Mouse (Mus musculus): ENCODE measurements at regions not wholly inside any gene's neighbourhood (a gene's known extent, or its start where the extent isn't known, plus 50 kb on each side); places are given as distances from the start of the nearest gene placed in this dataset.

DNA sequence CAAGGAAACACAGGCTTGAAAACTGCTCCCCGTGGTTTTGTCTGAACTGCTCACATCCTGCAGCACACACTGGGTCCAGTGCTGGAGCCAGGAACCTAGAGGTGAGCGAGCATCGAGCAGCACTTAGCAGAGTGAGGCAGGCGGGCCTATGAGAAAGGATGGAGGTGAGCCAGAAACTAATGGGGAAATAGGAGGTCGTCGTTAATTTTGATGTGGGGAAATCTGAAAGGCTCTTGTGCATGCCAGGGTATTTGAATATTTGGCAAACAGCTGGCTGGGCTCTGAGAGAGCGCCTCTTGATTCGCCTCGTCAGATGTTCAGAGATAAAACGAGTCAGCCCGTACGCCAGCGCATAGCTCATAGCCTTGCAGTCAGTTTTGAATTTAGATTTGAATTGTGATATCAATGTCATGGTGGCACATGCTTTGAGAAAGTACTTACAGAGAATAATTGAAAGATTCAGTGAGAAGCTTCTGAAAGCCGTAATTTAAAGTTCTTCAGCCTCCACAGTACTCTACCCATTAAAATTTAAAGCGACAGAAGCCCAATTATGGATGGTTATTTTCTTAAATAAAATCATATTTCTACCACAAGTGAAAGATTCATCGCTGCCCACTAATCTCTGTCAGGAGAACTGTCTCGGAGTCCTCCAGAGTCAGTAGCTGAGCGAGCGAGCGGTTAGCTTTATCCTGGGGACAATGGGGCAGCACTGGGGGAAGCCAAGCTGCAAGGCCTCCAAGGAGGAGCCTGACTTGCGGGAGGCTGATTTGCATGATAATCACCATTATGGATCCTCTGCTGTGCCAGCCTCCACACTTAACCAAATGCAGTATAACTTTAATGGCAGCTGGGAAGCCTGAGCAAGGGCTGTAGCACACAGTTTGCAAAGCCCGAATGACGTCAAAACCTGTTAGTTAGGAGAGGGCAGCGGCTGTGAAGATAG, 227.9 kb upstream of the Nr2f1 start:
- Histone ChIP-seq H3K36me3 (ENCODE audit: control insufficient read depth, insufficient read depth) (no peaks in the 10 kb centered on the region), H3K9me3 (ENCODE audit: control insufficient read depth) (no peaks in the 10 kb centered on the region), H3K4me2 (replicated peaks; ENCODE audit: low read depth) (peak overlapping the region; percentile 48), H3K27me3 (replicated peaks; ENCODE audit: control insufficient read depth, insufficient read depth, low read length) (no peaks in the 10 kb centered on the region), H3K4me1 (replicated peaks; ENCODE audit: control insufficient read depth, insufficient read depth, low read length) (no peaks in the 10 kb centered on the region), H3K27ac (ENCODE audit: low read depth, low read length) (no peak overlapping the region), H3K9ac (ENCODE audit: low read depth, low read length) (no peak overlapping the region; the same call in 1 of the 2 replicates), H3K4me3 (ENCODE audit: low read depth, low read length) (no peak overlapping the region)
- TF ChIP-seq CTCF (IDR thresholded peaks at IDR 0.05; ENCODE audit: low read depth) = no peak
- no peak for ATAC-seq
- WGBS = 28% methylated on average over 24 of the region's 24 CpGs

DNA sequence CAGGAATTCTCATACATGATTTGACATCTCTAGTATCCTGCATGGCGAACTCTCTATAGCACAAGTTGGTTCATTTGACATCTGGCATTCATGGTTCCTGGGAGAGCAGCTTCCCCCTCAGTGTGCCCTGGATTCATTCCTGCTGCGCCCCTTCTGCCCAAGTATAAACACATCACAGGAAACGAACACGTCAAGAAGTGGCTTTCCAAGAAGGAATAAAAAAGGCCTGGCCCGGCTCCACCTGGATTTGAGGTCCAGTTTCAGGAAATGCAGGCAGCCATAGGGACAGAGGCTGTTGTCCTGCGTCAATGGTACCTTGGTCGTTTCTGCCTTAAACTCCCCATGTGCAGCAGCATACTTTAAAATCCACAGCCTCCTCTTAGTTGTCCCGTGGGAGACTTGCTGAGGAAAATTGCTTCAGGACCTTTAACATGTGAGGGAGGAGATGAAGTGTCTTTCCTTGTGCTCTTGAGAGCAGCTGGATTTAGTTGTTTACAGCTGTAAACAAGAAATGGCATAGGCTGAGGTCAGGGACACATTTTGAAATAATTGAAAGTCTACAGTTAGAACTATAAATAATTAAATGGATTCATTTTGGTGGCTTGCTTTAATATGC, 226.9 kb upstream of the Nr2f1 start:
- Histone ChIP-seq H3K4me3 (ENCODE audit: low read depth, low read length) (no peak overlapping the region), H3K27ac (ENCODE audit: low read depth, low read length) (no peak overlapping the region), H3K9me3 (ENCODE audit: control insufficient read depth) (no peaks in the 10 kb centered on the region), H3K27me3 (replicated peaks; ENCODE audit: control insufficient read depth, insufficient read depth, low read length) (no peaks in the 10 kb centered on the region), H3K4me1 (replicated peaks; ENCODE audit: control insufficient read depth, insufficient read depth, low read length) (no peaks in the 10 kb centered on the region), H3K9ac (ENCODE audit: low read depth, low read length) (no peak overlapping the region), H3K4me2 (replicated peaks; ENCODE audit: low read depth) (no peak overlapping the region), H3K36me3 (ENCODE audit: control insufficient read depth, insufficient read depth) (no peaks in the 10 kb centered on the region)
- no peak for TF ChIP-seq CTCF (IDR thresholded peaks at IDR 0.05; ENCODE audit: low read depth)
- no peak for ATAC-seq
- 56% methylated on average over 8 of the region's 8 CpGs for WGBS

DNA sequence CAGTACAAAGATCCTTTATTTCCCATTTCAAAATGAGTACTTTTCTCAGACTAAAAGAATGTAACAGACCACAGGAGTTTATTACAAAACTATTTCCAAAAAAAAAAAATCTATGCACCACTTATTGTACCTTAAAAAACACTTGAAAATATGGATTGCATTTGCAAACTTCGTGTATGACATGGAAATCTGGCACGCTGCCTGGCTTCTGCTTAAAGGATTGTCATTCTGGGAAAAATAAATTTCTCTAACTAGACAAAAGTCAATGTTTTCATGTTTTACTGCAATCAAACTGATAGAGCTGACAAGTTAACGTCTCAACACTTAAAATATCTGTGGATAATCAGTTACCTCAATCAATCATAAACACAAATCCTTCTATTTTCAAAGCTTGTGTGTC, 205.5 kb upstream of the Nr2f1 start:
- no peak overlapping the region for H3K27ac ChIP-seq (ENCODE audit: low read depth, low read length)
- H3K9ac ChIP-seq (ENCODE audit: low read depth, low read length) = no peak overlapping the region
- H3K27me3 ChIP-seq (replicated peaks; ENCODE audit: control insufficient read depth, insufficient read depth, low read length) = no peaks in the 10 kb centered on the region
- H3K36me3 ChIP-seq (ENCODE audit: control insufficient read depth, insufficient read depth) = no peaks in the 10 kb centered on the region
- no peaks in the 10 kb centered on the region for H3K9me3 ChIP-seq (ENCODE audit: control insufficient read depth)
- WGBS = 52% methylated on average over 3 of the region's 3 CpGs
- TF ChIP-seq CTCF (IDR thresholded peaks at IDR 0.05; ENCODE audit: low read depth) = no peak
- no peaks in the 10 kb centered on the region for H3K4me1 ChIP-seq (replicated peaks; ENCODE audit: control insufficient read depth, insufficient read depth, low read length)
- ATAC-seq = no peak
- H3K4me3 ChIP-seq (ENCODE audit: low read depth, low read length) = no peak overlapping the region
- no peak overlapping the region for H3K4me2 ChIP-seq (replicated peaks; ENCODE audit: low read depth)

DNA sequence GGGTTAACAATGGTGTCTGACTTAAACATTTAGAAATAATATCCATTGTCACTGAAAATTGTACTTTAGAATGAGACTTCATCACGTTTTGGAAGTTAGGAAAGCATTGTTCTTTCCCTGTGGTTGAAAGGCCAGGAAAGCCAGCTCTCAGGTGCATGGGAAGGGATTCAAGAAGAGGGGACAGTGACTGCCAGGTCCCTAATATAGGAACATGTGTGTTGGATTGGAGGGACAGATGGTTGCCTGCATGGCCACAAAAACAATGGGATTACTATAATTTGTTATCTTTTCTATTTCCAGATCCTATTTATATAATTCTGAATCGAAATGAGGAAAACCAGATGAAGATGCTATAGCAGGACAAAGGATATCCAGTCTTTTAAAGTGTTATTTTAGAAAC, 184.2 kb upstream of the Nr2f1 start:
- Histone ChIP-seq H3K4me2 (replicated peaks; ENCODE audit: low read depth) (no peak overlapping the region), H3K27ac (ENCODE audit: low read depth, low read length) (no peak overlapping the region), H3K9me3 (ENCODE audit: control insufficient read depth) (no peaks in the 10 kb centered on the region), H3K4me3 (ENCODE audit: low read depth, low read length) (no peak overlapping the region), H3K36me3 (ENCODE audit: control insufficient read depth, insufficient read depth) (no peaks in the 10 kb centered on the region), H3K4me1 (replicated peaks; ENCODE audit: control insufficient read depth, insufficient read depth, low read length) (no peaks in the 10 kb centered on the region), H3K27me3 (replicated peaks; ENCODE audit: control insufficient read depth, insufficient read depth, low read length) (no peaks in the 10 kb centered on the region), H3K9ac (ENCODE audit: low read depth, low read length) (no peak overlapping the region)
- TF ChIP-seq CTCF (IDR thresholded peaks at IDR 0.05; ENCODE audit: low read depth) = no peak
- 54% methylated on average over 2 of the region's 2 CpGs for WGBS
- no peak for ATAC-seq

DNA sequence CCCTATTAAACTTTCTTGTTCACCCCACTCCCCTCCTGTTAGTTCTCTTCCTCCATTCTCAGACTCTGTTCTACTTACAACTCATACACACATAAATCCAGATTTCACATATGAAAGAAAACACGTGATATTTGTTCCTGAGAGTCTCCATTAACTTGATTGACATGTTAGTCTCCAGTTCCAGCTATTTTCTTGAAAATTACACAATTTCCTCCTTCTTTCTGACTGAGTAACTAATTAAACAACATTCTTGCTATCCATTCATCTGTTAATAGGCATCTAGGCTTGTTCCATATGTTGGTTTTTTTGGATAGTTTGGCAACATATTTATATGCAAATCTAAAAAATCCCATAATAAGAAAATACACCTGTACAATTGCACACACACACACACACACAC, 161.7 kb upstream of the Nr2f1 start:
- H3K9me3 ChIP-seq (ENCODE audit: control insufficient read depth) = no peaks in the 10 kb centered on the region
- H3K36me3 ChIP-seq (ENCODE audit: control insufficient read depth, insufficient read depth) = no peaks in the 10 kb centered on the region
- ATAC-seq = no peak
- no peak for TF ChIP-seq CTCF (IDR thresholded peaks at IDR 0.05; ENCODE audit: low read depth)
- H3K4me1 ChIP-seq (replicated peaks; ENCODE audit: control insufficient read depth, insufficient read depth, low read length) = no peaks in the 10 kb centered on the region
- H3K9ac ChIP-seq (ENCODE audit: low read depth, low read length) = no peak overlapping the region
- H3K4me3 ChIP-seq (ENCODE audit: low read depth, low read length) = no peak overlapping the region
- no peak overlapping the region for H3K4me2 ChIP-seq (replicated peaks; ENCODE audit: low read depth)
- H3K27me3 ChIP-seq (replicated peaks; ENCODE audit: control insufficient read depth, insufficient read depth, low read length) = no peaks in the 10 kb centered on the region
- H3K27ac ChIP-seq (ENCODE audit: low read depth, low read length) = no peak overlapping the region
- 42% methylated on average over 1 of the region's 1 CpGs for WGBS

DNA sequence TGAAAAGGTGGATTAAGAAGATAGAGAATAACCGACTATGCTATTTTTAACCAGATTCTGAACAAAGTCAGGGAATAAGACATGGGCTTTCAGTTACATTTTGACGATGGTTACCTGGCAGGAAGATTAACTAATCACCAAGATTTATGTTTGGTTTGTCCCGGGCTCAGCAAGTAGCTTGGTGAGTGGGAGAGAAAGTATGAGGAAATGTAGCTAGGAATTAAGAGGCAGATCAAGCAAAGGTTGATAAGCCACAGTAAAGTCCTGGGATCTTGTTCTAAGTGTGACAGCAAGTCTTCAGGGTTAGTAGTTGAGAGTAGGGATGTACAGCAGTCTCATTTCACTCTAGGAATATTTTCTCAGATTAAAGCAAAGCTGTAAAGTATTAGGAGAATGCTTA, 149.3 kb upstream of the Nr2f1 start:
- Histone ChIP-seq H3K36me3 (ENCODE audit: control insufficient read depth, insufficient read depth) (no peaks in the 10 kb centered on the region), H3K27me3 (replicated peaks; ENCODE audit: control insufficient read depth, insufficient read depth, low read length) (no peaks in the 10 kb centered on the region), H3K4me3 (ENCODE audit: low read depth, low read length) (no peak overlapping the region), H3K9ac (ENCODE audit: low read depth, low read length) (no peak overlapping the region), H3K4me2 (replicated peaks; ENCODE audit: low read depth) (no peak overlapping the region), H3K4me1 (replicated peaks; ENCODE audit: control insufficient read depth, insufficient read depth, low read length) (no peaks in the 10 kb centered on the region), H3K27ac (ENCODE audit: low read depth, low read length) (no peak overlapping the region), H3K9me3 (ENCODE audit: control insufficient read depth) (no peaks in the 10 kb centered on the region)
- no peak for ATAC-seq
- TF ChIP-seq CTCF (IDR thresholded peaks at IDR 0.05; ENCODE audit: low read depth) = no peak
- WGBS = 34% methylated on average over 3 of the region's 3 CpGs
